Mouse (Mus musculus): ENCODE results near the gene Cherp. TPM values are rescaled to one million over a fixed set of nuclear protein-coding genes. Genes with fewer than 3 reads are reported as not detected.
A peak's percentile ranks its signal among the peaks of the same experiment; 100 is the strongest.

Gene Cherp
- polyA plus RNA-seq, 1 experiment = 35.7 TPM

- no peak for DNase-seq
- TF ChIP-seq CTCF (conservative IDR thresholded peaks at IDR 0.05; ENCODE audit: insufficient read depth, insufficient read length, low read depth, low read length) = no peak
- H3K27me3 ChIP-seq (replicated peaks; ENCODE audit: control insufficient read depth, insufficient read depth, low read length) = no peaks in the 10 kb centered on the region
- H3K4me1 ChIP-seq (ENCODE audit: control insufficient read depth, insufficient read depth, low read length) = no peaks in the 10 kb centered on the region
- no peaks in the 10 kb centered on the region for H3K36me3 ChIP-seq (ENCODE audit: control insufficient read depth, insufficient read depth, low read length)
- 97% methylated on average over 2 of the region's 2 CpGs for WGBS
- no peak overlapping the region for H3K27ac ChIP-seq (ENCODE audit: insufficient read depth, low read depth, low read length)
- H3K4me3 ChIP-seq (ENCODE audit: insufficient read depth, low read depth, low read length) = no peak overlapping the region
Observed at GRCm38 (mm10) chr8:72453904-72454303, 21.1 kb downstream of the Cherp start.

GRCm38 (mm10) chr8:72451516-72451915, 23.5 kb downstream of the Cherp start:
- H3K36me3 ChIP-seq (ENCODE audit: control insufficient read depth, insufficient read depth, low read length) = no peaks in the 10 kb centered on the region
- 82% methylated on average over 8 of the region's 8 CpGs for WGBS

GRCm38 (mm10) chr8:72445071-72445470, 30.0 kb downstream of the Cherp start:
- no peak overlapping the region for H3K4me3 ChIP-seq (ENCODE audit: insufficient read depth, low read depth, low read length)
- no peak for TF ChIP-seq CTCF (conservative IDR thresholded peaks at IDR 0.05; ENCODE audit: insufficient read depth, insufficient read length, low read depth, low read length)
- no peak for TF ChIP-seq POLR2A (IDR thresholded peaks at IDR 0.05; ENCODE audit: low read depth, low read length)
- no peaks in the 10 kb centered on the region for H3K36me3 ChIP-seq (ENCODE audit: control insufficient read depth, insufficient read depth, low read length)
- no peak overlapping the region for H3K27ac ChIP-seq (ENCODE audit: insufficient read depth, low read depth, low read length)
- no peaks in the 10 kb centered on the region; the same call in 1 of the 2 replicates for H3K4me1 ChIP-seq (ENCODE audit: control insufficient read depth, insufficient read depth, low read length)
- no peak for DNase-seq
- WGBS = 79% methylated on average over 6 of the region's 6 CpGs
- H3K27me3 ChIP-seq (replicated peaks; ENCODE audit: control insufficient read depth, insufficient read depth, low read length) = no peaks in the 10 kb centered on the region

More at GRCm38 (mm10) chr8:72451516-72451915, 23.5 kb downstream of the Cherp start:
- no peak for DNase-seq
- H3K27me3 ChIP-seq (replicated peaks; ENCODE audit: control insufficient read depth, insufficient read depth, low read length) = no peaks in the 10 kb centered on the region
- H3K4me3 ChIP-seq (ENCODE audit: insufficient read depth, low read depth, low read length) = no peak overlapping the region
- no peak overlapping the region for H3K27ac ChIP-seq (ENCODE audit: insufficient read depth, low read depth, low read length)
- TF ChIP-seq CTCF (conservative IDR thresholded peaks at IDR 0.05; ENCODE audit: insufficient read depth, insufficient read length, low read depth, low read length) (no peak), POLR2A (IDR thresholded peaks at IDR 0.05; ENCODE audit: low read depth, low read length) (no peak)
- no peaks in the 10 kb centered on the region for H3K4me1 ChIP-seq (ENCODE audit: control insufficient read depth, insufficient read depth, low read length)

GRCm38 (mm10) chr8:72443994-72444350, 31.1 kb downstream of the Cherp start:
- Histone ChIP-seq H3K36me3 (ENCODE audit: control insufficient read depth, insufficient read depth, low read length) (no peaks in the 10 kb centered on the region), H3K4me3 (ENCODE audit: insufficient read depth, low read depth, low read length) (peak overlapping the region; percentile 56), H3K4me1 (ENCODE audit: control insufficient read depth, insufficient read depth, low read length) (no peaks in the 10 kb centered on the region; the same call in 1 of the 2 replicates), H3K27ac (ENCODE audit: insufficient read depth, low read depth, low read length) (peak overlapping the region; percentile 14; the same call in 1 of the 2 replicates), H3K27me3 (replicated peaks; ENCODE audit: control insufficient read depth, insufficient read depth, low read length) (no peaks in the 10 kb centered on the region)
- no peak for TF ChIP-seq CTCF (conservative IDR thresholded peaks at IDR 0.05; ENCODE audit: insufficient read depth, insufficient read length, low read depth, low read length)
- no peak for TF ChIP-seq POLR2A (IDR thresholded peaks at IDR 0.05; ENCODE audit: low read depth, low read length)
- 39% methylated on average over 6 of the region's 6 CpGs for WGBS
- no peak for DNase-seq

GRCm38 (mm10) chr8:72443338-72443993, 31.6 kb downstream of the Cherp start, which contains the start of the genes Calr3 and 1700030K09Rik:
Gene Calr3 (minus strand): TSS chr8:72443870.
Gene 1700030K09Rik (plus strand): TSS chr8:72443880.
- no peaks in the 10 kb centered on the region; the same call in 1 of the 2 replicates for H3K4me1 ChIP-seq (ENCODE audit: control insufficient read depth, insufficient read depth, low read length)
- H3K27me3 ChIP-seq (replicated peaks; ENCODE audit: control insufficient read depth, insufficient read depth, low read length) = no peaks in the 10 kb centered on the region
- no peaks in the 10 kb centered on the region for H3K36me3 ChIP-seq (ENCODE audit: control insufficient read depth, insufficient read depth, low read length)
- TF ChIP-seq CTCF (conservative IDR thresholded peaks at IDR 0.05; ENCODE audit: insufficient read depth, insufficient read length, low read depth, low read length) = no peak
- no peak for TF ChIP-seq POLR2A (IDR thresholded peaks at IDR 0.05; ENCODE audit: low read depth, low read length)
- peak within 1 kb of the TSS; percentile 14; the same call in 1 of the 2 replicates for H3K27ac ChIP-seq (ENCODE audit: insufficient read depth, low read depth, low read length)
- DNase-seq = peak; percentile 99
- H3K4me3 ChIP-seq (ENCODE audit: insufficient read depth, low read depth, low read length) = peak within 1 kb of the TSS; percentile 56
- 5% methylated on average over 34 of the region's 34 CpGs for WGBS

- Histone ChIP-seq H3K4me3 (ENCODE audit: insufficient read depth, low read depth, low read length) (no peak overlapping the region), H3K36me3 (ENCODE audit: control insufficient read depth, insufficient read depth, low read length) (no peaks in the 10 kb centered on the region), H3K4me1 (ENCODE audit: control insufficient read depth, insufficient read depth, low read length) (peaks cover 4% of the 10 kb centered on the region), H3K27ac (ENCODE audit: insufficient read depth, low read depth, low read length) (no peak overlapping the region), H3K27me3 (replicated peaks; ENCODE audit: control insufficient read depth, insufficient read depth, low read length) (no peaks in the 10 kb centered on the region)
- no peak for DNase-seq
- TF ChIP-seq CTCF (conservative IDR thresholded peaks at IDR 0.05; ENCODE audit: insufficient read depth, insufficient read length, low read depth, low read length) (no peak), POLR2A (IDR thresholded peaks at IDR 0.05; ENCODE audit: low read depth, low read length) (no peak)
- WGBS = 81% methylated on average over 8 of the region's 8 CpGs
Observed at GRCm38 (mm10) chr8:72438248-72439015, 36.6 kb downstream of the Cherp start.

GRCm38 (mm10) chr8:72434952-72435351, 40.1 kb downstream of the Cherp start:
- Histone ChIP-seq H3K36me3 (ENCODE audit: control insufficient read depth, insufficient read depth, low read length) (no peaks in the 10 kb centered on the region), H3K27ac (ENCODE audit: insufficient read depth, low read depth, low read length) (no peak overlapping the region), H3K4me3 (ENCODE audit: insufficient read depth, low read depth, low read length) (no peak overlapping the region), H3K27me3 (replicated peaks; ENCODE audit: control insufficient read depth, insufficient read depth, low read length) (no peaks in the 10 kb centered on the region), H3K4me1 (ENCODE audit: control insufficient read depth, insufficient read depth, low read length) (peaks cover 4% of the 10 kb centered on the region)
- DNase-seq = peak; percentile 70
- TF ChIP-seq POLR2A (IDR thresholded peaks at IDR 0.05; ENCODE audit: low read depth, low read length) = no peak
- no peak for TF ChIP-seq CTCF (conservative IDR thresholded peaks at IDR 0.05; ENCODE audit: insufficient read depth, insufficient read length, low read depth, low read length)
- WGBS = 5% methylated on average over 2 of the region's 2 CpGs

Data from kidney, adult 2 months (tissue).